Mouse (Mus musculus) gastrocnemius, postnatal 36 days (tissue): Measurements from ENCODE around the gene Fgfbp3. TPM values are rescaled to one million over a fixed set of nuclear protein-coding genes. Genes with fewer than 3 reads are reported as not detected.
"Not testable (repeated sequence)": the region's sequence is repeated elsewhere in the genome, so short reads cannot be mapped to it uniquely, and the experiment has no call there.

Source experiments
- DNase-seq, 2 experiments: peaks; one replicate each; pipeline ENCODE4 v3.0.0; 2022
- intact Hi-C: fragments of 180-260 bp; cut with DNase I; formaldehyde crosslinking; loops from one replicate; pipeline ENCODE4 v1.15.1; 2025
- total RNA-seq, 2 experiments: library from RNA; stranded (reverse); gene quantifications; 2 replicates each; pipeline ENCODE4 v1.2.3; 2021

Fgfbp3 gene
- total RNA-seq, 2 experiments from 2014 or later: 1.2 TPM

DNA sequence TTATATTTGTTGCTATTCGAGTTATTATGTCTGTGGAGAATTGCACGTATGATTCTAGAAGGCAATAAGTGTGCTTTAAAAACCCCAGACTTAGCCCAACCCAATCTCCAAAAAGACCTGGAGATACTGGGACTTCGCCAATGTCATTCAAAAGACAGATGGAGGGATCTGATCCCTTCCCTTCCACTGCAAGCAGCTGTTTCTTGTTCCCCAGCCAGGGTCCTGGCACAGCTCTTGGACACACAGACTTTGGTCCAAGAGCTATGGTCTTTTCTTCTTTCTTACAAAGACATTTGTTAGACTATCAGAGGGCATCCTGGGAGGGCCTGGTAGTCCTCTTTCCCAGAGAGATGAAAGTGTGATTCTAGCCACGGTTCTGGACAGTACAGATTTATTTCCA lies 3.2 kb downstream of the Fgfbp3 start:
- DNase-seq: no peak

DNA sequence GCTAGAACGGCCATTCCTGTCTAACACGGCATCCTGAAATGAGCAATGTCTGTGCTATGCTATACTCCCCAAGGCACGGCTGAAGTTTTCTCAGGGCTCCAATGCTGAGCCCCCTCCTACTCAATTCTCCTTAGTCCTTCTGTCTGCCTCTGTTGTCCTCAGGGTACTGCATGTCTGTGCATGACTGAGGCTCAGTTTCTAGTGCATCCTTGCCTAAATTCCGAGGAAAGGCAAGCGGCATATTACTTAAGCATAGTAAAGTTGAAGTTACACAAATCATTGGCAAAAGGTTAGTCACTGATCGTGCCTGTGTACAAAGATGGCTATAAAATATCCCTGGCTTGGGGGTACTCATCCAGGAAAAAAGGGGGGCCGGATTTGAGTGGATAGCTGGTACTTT lies 6.4 kb downstream of the Fgfbp3 start:
- intact Hi-C loops: loop anchor here (10.0 kb wide), 1 partner anchor 448 kb away; no protein-coding TSS in a partner anchor
- DNase-seq: no peak

More for the DNA sequence above, 3.2 kb downstream of the Fgfbp3 start:
- intact Hi-C loops: loop anchor here (5.0 to 10.0 kb wide), 2 partner anchors 34 to 451 kb away; no protein-coding TSS in a partner anchor

- DNase-seq: no peak
Measured at GRCm38 (mm10) chr19:36910424-36911045, 8.9 kb downstream of the Fgfbp3 start.

GRCm38 (mm10) chr19:36909676-36910292 lies 9.6 kb downstream of the Fgfbp3 start:
- intact Hi-C loops: loop anchor here (10.0 kb wide), 1 partner anchor 445 kb away; no protein-coding TSS in a partner anchor
- peak in 1 of 2 experiments; percentile 49 for DNase-seq

More at GRCm38 (mm10) chr19:36910424-36911045, 8.9 kb downstream of the Fgfbp3 start:
- intact Hi-C loops: loop anchor here (10.0 kb wide), 1 partner anchor 446 kb away; no protein-coding TSS in a partner anchor

DNA sequence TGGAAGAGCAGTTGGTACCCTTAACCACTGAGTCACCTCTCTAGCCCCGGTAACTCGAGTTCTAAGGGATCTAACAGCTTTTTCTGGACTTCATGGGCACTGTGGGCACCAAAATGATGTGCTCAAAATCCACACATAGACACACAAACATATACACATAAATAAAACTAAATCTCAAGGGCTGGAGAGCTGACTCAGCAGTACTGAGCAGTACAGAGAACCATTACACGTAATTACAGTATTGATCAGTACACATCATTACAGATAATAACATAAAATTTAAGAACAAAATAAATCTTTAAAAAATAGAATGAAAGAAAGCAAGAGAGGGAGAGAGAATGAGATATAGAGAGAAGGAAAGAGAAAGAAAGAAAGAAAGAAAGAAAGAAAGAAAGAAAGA lies 10.3 kb downstream of the Fgfbp3 start:
- intact Hi-C loops: no loop called here
- DNase-seq: no peak

- intact Hi-C loops: no loop called here
- no peak for DNase-seq
Measured at GRCm38 (mm10) chr19:36904211-36905007, 15.0 kb downstream of the Fgfbp3 start.

DNA sequence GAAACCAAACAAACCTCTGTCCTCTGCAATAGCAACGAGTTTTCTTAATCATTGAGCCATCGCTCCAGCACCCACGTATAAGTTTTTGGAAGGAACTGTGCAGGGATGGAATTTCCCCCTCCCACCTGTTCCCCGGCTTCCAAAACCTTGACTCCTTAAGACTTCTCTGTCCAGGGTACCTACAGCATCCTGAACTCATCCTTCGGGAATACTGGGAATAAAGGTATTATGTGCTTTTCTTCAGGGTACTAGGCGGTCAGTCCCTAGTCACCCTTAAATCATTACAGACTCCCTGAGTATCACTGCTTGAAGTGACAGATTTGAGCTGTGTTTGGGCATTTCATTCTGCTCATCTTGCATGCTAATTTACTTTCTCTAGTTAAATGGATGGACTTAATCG lies 16.0 kb downstream of the Fgfbp3 start:
- intact Hi-C loops: no loop called here
- no peak for DNase-seq

DNA sequence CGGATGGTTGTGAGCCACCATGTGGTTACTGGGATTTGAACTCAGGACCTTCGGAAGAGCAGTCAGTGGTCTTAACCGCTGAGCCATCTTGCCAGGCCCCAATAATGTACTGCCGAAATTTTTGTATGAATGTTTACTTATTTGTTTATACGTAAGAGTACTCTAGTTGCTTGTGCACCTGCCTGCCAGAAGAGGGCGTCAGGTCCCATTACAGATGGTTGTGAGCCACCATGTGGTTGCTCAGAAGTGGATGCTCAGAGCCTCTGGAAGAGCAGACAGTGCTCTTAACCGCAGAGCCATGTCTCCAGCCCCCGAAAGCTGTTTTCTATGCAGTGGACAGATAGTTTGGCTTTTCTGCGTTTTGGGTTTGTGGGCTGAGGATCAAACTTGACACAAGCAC lies 21.6 kb downstream of the Fgfbp3 start:
- intact Hi-C loops: no loop called here
- DNase-seq: no peak

GRCm38 (mm10) chr19:36896791-36897569 lies 22.4 kb downstream of the Fgfbp3 start:
- intact Hi-C loops: no loop called here
- no peak for DNase-seq

- intact Hi-C loops: no loop called here
- no peak for DNase-seq
Measured at GRCm38 (mm10) chr19:36891746-36892145, 27.7 kb downstream of the Fgfbp3 start.

DNA sequence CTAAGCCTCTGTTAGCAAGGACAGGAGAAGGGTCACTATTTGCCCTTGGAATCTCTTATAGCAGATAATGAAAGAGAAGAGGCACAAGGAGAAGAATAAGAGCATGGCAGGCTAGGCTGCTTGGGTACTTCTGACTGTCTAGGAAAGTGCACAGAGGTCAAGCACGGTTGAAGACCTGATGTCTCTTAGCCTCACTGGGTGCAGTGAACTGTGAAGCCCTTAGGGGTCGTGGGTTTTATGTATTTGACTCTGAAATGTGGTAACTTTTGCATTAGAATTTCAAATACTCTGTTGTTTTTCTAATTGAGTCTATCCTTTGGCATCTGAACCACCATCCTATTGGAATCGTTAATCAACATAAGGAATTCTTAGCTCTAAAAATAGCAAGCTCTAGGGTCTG lies 31.7 kb downstream of the Fgfbp3 start:
- DNase-seq: no peak
- intact Hi-C loops: loop anchor here (10.0 kb wide), 1 partner anchor 387 kb away; no protein-coding TSS in a partner anchor

DNA sequence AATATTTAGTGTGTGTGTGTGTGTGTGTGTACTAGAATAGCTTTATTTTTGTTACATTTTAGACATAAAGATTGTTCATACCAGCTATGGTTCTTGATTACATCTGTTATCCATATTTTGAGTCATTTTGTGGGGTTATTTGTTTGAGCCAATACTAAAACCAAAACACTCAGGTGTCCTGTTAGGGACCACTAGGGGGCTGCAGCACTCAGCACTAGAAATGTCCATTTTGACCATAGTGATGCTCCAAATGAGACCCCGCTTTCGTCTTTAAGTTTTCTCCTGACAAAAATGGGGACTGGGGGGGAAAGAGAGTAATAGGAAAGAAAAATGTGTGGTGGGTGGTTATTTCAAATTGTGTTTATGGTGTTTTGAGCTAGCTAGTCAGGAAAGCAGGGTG lies 33.1 kb downstream of the Fgfbp3 start:
- DNase-seq: no peak
- intact Hi-C loops: loop anchor here (10.0 kb wide), 1 partner anchor 388 kb away; no protein-coding TSS in a partner anchor

DNA sequence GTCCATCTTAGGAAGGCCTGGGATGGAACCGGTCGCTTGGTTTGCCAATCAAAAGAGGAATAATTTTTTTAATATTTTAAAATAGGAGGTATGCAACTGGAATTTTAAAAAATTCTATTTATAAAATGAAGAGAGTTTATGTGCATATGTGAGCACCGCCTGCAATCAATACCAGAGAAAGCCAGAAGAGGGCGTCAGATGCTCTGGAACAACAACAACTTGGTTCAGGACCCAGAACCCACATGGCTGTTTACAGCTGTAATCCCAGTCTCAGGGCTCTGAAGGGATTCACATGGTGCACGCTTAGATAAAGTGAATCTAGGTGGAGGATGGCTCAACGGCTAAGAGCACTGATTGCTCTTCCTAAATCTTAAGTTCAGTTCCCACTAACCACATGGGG lies 36.3 kb downstream of the Fgfbp3 start:
- DNase-seq: no peak
- intact Hi-C loops: loop anchor here (5.0 to 10.0 kb wide), 3 partner anchors 34 to 392 kb away; partner anchors contain the start of gene Fgfbp3

GRCm38 (mm10) chr19:36878743-36879495 lies 40.5 kb downstream of the Fgfbp3 start:
- intact Hi-C loops: loop anchor here (5.0 kb wide), 1 partner anchor 62 kb away; no protein-coding TSS in a partner anchor
- DNase-seq: no peak

- intact Hi-C loops: loop anchor here (5.0 kb wide), 1 partner anchor 60 kb away; no protein-coding TSS in a partner anchor
Measured at GRCm38 (mm10) chr19:36877329-36877728, 42.1 kb downstream of the Fgfbp3 start.

DNA sequence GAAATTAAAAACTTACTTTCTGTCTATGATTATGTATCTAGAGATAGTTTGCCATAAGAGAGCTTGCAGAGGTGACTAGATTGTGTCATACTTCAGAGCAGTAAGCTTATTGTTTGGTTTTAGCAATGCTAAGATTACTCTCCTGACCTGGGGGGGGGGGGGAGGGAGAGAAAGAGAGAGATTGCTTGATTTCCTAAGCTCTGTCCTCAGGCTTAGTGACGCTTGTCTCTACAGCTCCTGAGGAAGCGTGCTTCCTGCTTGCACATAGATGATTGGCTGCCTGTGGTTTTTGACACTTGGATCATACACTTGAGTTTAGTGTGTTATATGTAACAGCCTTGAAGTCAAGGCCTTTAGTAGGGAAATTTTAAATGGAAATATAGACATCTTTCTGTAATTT lies 44.8 kb downstream of the Fgfbp3 start:
- DNase-seq: no peak
- intact Hi-C loops: loop anchor here (5.0 kb wide), 1 partner anchor 57 kb away; no protein-coding TSS in a partner anchor

More at GRCm38 (mm10) chr19:36877329-36877728, 42.1 kb downstream of the Fgfbp3 start:
- DNase-seq: no peak

GRCm38 (mm10) chr19:36868675-36869074 lies 50.7 kb downstream of the Fgfbp3 start:
- intact Hi-C loops: loop anchor here (10.0 kb wide), 1 partner anchor 126 kb away; no protein-coding TSS in a partner anchor
- not testable (repeated sequence) for DNase-seq
